Mouse (Mus musculus): ENCODE measurements around the gene Atpif1. TPM values are rescaled to one million over a fixed set of nuclear protein-coding genes. Genes with fewer than 3 reads are reported as not detected.

The Atpif1 gene
- polyA plus RNA-seq (2012), result 213 and 290 TPM in 2 replicates

DNA sequence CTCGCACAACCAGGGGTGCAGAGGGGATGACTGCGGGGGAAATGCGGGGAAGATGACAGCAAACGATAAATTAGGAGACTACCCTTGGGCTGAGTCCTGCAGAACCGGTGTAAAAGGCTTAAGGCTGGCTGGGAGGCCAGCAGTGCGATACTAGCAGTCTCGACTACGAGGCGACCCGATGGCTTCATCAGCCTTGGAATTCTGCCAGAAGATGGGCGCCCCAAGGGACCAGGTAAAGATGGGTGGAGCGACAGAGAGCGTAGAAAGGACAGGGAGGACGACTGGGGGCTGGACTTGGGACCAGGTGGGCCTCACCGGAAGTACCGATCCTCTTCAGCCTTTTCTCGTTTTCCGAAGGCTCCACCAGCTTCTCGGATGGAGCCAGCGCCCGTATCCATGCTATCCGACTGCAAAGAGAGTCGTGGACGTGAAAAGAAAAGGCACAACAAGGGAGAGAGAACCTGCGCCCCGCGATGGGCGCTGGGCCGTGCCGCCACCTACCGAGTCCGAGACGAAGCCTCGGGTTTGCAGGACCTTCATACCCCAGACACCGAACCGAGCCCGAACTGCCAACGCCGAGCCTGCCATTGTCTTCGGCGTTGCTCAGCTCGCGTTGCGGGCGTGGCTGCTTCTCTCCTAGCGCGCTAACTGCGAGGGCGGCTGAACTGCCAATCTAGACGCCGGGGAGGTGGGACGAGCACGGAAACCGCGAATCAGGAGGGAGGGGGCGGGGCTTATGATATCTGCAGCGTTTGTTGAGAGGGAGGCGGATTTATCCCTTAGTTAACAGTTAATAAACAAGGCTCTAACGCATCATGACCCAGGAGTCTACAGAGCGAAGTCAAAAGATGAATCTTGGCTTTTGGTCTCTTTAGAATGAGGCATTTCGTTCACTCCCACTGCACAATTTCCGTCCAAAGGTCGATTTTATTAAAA is at the start of gene Atpif1:
TSS of gene Atpif1 (minus strand) at position 679 of the 936 bp plus-strand sequence.

DNA sequence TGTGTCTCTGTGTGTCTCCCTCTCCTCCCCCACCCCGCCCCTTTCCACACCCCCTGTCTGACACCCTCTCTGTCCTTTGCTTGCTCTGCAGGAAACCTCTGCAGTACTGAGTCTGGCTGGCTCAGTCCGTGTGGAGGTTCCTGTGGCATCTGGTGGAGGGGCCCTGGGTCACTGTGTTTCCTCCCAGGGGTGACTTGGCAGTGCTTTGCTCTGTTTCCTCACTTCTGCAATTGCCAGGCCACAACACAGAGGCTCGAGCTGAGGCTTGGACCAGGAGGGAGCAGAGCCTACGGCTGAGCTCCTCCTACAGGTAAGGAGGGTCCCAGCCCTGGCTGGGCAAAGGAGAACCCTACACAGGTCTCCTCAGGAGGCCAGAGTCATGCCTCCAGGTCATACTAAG is 30.5 kb upstream of the Atpif1 start, which contains the start of gene Ptafr:
TSS of gene Ptafr (plus strand) at position 103 of the 400 bp plus-strand sequence.

DNA sequence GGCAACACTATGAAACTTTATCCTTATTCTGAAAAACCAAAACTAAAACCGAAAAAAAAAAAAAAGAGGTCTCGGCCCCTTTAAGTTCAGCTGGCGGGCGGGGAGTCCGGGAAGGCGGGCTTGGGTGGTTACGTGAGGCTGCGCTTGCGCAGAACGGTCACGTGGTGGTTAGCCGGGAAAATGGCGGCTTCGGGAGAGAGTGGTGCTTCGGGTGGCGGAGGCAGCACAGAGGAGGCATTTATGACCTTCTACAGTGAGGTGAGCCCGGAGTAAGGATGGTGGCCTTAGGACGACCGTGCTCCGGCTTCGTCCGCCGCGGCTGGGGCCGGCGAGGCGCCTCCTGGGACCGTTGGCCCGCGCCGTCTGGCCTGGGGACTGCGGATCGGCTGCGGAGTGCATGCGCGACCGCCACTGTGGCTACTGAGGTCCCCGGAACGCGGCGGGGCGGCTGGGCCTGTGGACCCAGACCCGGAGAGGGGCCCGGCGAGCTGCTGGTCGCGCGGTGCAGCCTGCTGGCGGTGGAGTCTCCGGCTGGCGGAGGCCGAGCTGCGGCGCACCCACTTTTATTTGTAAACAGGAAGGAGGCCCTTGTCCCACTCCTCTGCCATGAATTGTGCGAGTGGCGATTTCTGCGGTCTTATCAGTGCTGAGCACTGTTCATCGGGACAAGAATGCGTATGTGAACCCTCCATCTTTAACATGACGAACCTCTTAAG is 2.1 kb upstream of the Atpif1 start, which contains the start of gene Dnajc8:
TSS of gene Dnajc8 (plus strand) at position 145 of the 716 bp plus-strand sequence.

DNA sequence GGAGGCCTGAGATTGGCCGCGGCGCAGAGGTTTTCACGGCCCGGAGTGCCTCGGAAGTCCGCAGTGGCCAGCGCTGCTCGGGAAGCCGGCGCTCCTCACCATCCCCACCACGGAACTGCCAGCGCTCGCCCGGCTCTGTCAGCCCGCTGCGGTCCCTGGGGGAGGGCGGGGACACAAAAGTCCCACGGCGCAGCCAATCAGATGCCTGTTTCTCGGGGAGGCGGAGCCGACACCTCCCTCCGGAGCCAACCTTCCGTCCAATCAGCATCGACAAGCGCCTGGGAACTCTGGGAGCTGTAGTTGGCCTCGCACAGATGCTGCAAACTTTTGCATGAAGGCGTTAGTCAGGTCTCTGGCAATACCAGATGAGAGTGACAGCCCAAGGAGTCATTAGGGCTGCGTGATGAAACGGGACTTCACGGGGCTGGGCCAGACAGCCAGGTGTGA is 23.1 kb downstream of the Atpif1 start, which contains the start of gene Sesn2:
TSS of gene Sesn2 (minus strand) at position 150 of the 447 bp plus-strand sequence.

Other genes starting within 250 kb of the Atpif1 start
- 0.21 and 0.25 TPM in 2 replicates for gene Rab42, start 230.3 kb downstream of the Atpif1 start, polyA plus RNA-seq (2012)
- gene Trnau1ap, start 204.1 kb downstream of the Atpif1 start, polyA plus RNA-seq (2012), result 51.6 and 62.1 TPM in 2 replicates
- gene Rcc1, start 180.1 kb downstream of the Atpif1 start, polyA plus RNA-seq (2012), result 57.3 and 58.2 TPM in 2 replicates
- gene Phactr4, start 111.2 kb downstream of the Atpif1 start, polyA plus RNA-seq (2012), result 11.8 and 14.4 TPM in 2 replicates
- gene Med18, start 69.7 kb downstream of the Atpif1 start, polyA plus RNA-seq (2012), result 2.5 and 2.9 TPM in 2 replicates
- gene Sesn2, start 23.2 kb downstream of the Atpif1 start, polyA plus RNA-seq (2012), result 13.7 and 17.3 TPM in 2 replicates
- 128 and 155 TPM in 2 replicates for gene Dnajc8, start 1.9 kb upstream of the Atpif1 start, polyA plus RNA-seq (2012)
- gene Ptafr, start 30.4 kb upstream of the Atpif1 start, polyA plus RNA-seq (2012), result 0.54 and 0.65 TPM in 2 replicates
- gene Eya3, start 105.3 kb upstream of the Atpif1 start, polyA plus RNA-seq (2012), result 2.6 and 4.1 TPM in 2 replicates
- 0.74 and 0.90 TPM in 2 replicates for gene Xkr8, start 198.9 kb upstream of the Atpif1 start, polyA plus RNA-seq (2012)
- gene Smpdl3b, start 223.6 kb upstream of the Atpif1 start, polyA plus RNA-seq (2012), result 0.03 and 0.11 TPM in 2 replicates
- gene Rpa2, start 234.7 kb upstream of the Atpif1 start, polyA plus RNA-seq (2012), result 68.8 and 72.7 TPM in 2 replicates